Mouse (Mus musculus) forebrain, embryonic 12.5 days (tissue): ENCODE measurements around the gene Fsd2. TPM values are rescaled to one million over a fixed set of nuclear protein-coding genes. Genes with fewer than 3 reads are reported as not detected.

ENCODE experiments used
- ATAC-seq: fragments of 200-750 bp; cut with Nextera tagmentation; 2 replicates; pipeline ENCODE4 v1.8.0; 2017; ENCODE audit warnings: moderate TSS enrichment; ENCODE audit not compliant: low FRiP score
- H3K27ac ChIP-seq: fragments of 300-500 bp; sonication (generic); 2 replicates; pipeline ENCODE4 v1.5.1; 2016; ENCODE audit warnings: mild to moderate bottlenecking
- H3K27me3 ChIP-seq: fragments of 300-500 bp; sonication (generic); 2 replicates; pipeline ENCODE4 v1.6.1; 2016; ENCODE audit warnings: mild to moderate bottlenecking
- H3K36me3 ChIP-seq: fragments of 300-500 bp; sonication (generic); replicated peaks from 2 replicates; pipeline ENCODE4 v1.6.1; 2016; ENCODE audit warnings: mild to moderate bottlenecking
- H3K4me1 ChIP-seq: fragments of 300-500 bp; sonication (generic); 2 replicates; pipeline ENCODE4 v1.6.1; 2016
- H3K4me2 ChIP-seq: fragments of 300-500 bp; sonication (generic); 2 replicates; pipeline ENCODE4 v1.6.1; 2016; ENCODE audit warnings: mild to moderate bottlenecking, moderate library complexity
- H3K4me3 ChIP-seq: fragments of 300-500 bp; sonication (generic); replicated peaks from 2 replicates; pipeline ENCODE4 v1.5.1; 2016; ENCODE audit warnings: mild to moderate bottlenecking
- H3K9ac ChIP-seq: fragments of 300-500 bp; sonication (generic); 2 replicates; pipeline ENCODE4 v1.6.1; 2016; ENCODE audit warnings: mild to moderate bottlenecking
- H3K9me3 ChIP-seq: fragments of 300-500 bp; sonication (generic); 2 replicates; pipeline ENCODE4 v1.6.1; 2016
- WGBS: fragments of 180-500 bp; shearing (Covaris S2); methylation state at CpG from one replicate; pipeline ENCODE4 v1.1.7; 2016; 5-methylcytosine and 5-hydroxymethylcytosine counted together
- microRNA counts: library from miRNA; unstranded; fragments of <30 nt; microRNA quantifications from one replicate; lab custom pipeline; 2017
- polyA plus RNA-seq: library from polyadenylated mRNA; unstranded; fragments of >200 nt; fragmentation: Nextera tagmentation; extraction: Ambion mirVana; gene quantifications from 2 replicates; pipeline ENCODE4 v1.2.1, GENCODE M21; 2016

Gene Fsd2
- polyA plus RNA-seq, 1 experiment from 2014 or later: 0.31 TPM

- peak overlapping the region; percentile 71 for H3K4me3 ChIP-seq
- H3K36me3 ChIP-seq: no peaks in the 10 kb centered on the region
- peak overlapping the region; percentile 79 for H3K9ac ChIP-seq
- peaks cover 28% of the 10 kb centered on the region for H3K27me3 ChIP-seq
- no peaks in the 10 kb centered on the region for H3K9me3 ChIP-seq
- no peak for ATAC-seq
- H3K4me1 ChIP-seq: peaks cover 34% of the 10 kb centered on the region
- 37% methylated on average over 9 of the region's 9 CpGs for WGBS
- peak overlapping the region; percentile 96 for H3K27ac ChIP-seq
- H3K4me2 ChIP-seq: peak overlapping the region; percentile 74
Measured at GRCm38 (mm10) chr7:81492628-81493027, 74.1 kb downstream of the Fsd2 start.

GRCm38 (mm10) chr7:81489649-81490048 is 77.1 kb downstream of the Fsd2 start:
- Histone ChIP-seq H3K36me3 (peaks cover 2% of the 10 kb centered on the region; the same call in 1 of the 2 replicates), H3K27me3 (peaks cover 8% of the 10 kb centered on the region; the same call in 1 of the 2 replicates), H3K27ac (no peak overlapping the region), H3K4me3 (no peak overlapping the region), H3K9me3 (no peaks in the 10 kb centered on the region), H3K4me1 (peaks cover 34% of the 10 kb centered on the region), H3K4me2 (no peak overlapping the region), H3K9ac (no peak overlapping the region)
- 12% methylated on average over 9 of the region's 9 CpGs for WGBS
- ATAC-seq: no peak

MicroRNA genes within 50 kb of the gene (microRNA counts, 519-probe panel; counts per million panel counts)
- microRNA mmu-miR-1839-3p (lab: Ali Mortazavi, UCI): not detected
- 4,099 counts per million, percentile 49 among the panel's probes with 10 or more counts for microRNA mmu-miR-1839-5p (lab: Ali Mortazavi, UCI)

Other genes starting within 250 kb of the Fsd2 start
- gene Rps17, start 221.7 kb downstream of the Fsd2 start, polyA plus RNA-seq: 919 and 971 TPM in 2 replicates
- 1.5 and 1.8 TPM in 2 replicates for gene Cpeb1, start 111.5 kb downstream of the Fsd2 start, polyA plus RNA-seq
- gene Ap3b2, start 73.0 kb downstream of the Fsd2 start, polyA plus RNA-seq: 52.0 and 60.1 TPM in 2 replicates
- gene BC048679, start 68.7 kb downstream of the Fsd2 start, polyA plus RNA-seq: not detected in 2 replicates
- gene Whamm, start 4.3 kb upstream of the Fsd2 start, polyA plus RNA-seq: 5.9 and 6.0 TPM in 2 replicates
- gene Homer2, start 140.6 kb upstream of the Fsd2 start, polyA plus RNA-seq: 33.3 and 34.1 TPM in 2 replicates
- 134 and 138 TPM in 2 replicates for gene Ramac, start 196.0 kb upstream of the Fsd2 start, polyA plus RNA-seq
- gene 3110040N11Rik, start 222.5 kb upstream of the Fsd2 start, polyA plus RNA-seq: 42.2 and 43.3 TPM in 2 replicates